Mouse (Mus musculus) erythroblast, embryonic 14.5 days (primary cell): Measurements from ENCODE around the gene Fgfr2.

Experiments
- GATA1 ChIP-seq: IDR thresholded peaks from 2 replicates; pipeline ENCODE4 v1.6.1; 2012; ENCODE audit warnings: low read length, inconsistent platforms, mixed read lengths
- TAL1 ChIP-seq: IDR thresholded peaks from 3 replicates; pipeline ENCODE4 v1.6.1; 2012; ENCODE audit warnings: low read length, inconsistent platforms, mixed read lengths

DNA sequence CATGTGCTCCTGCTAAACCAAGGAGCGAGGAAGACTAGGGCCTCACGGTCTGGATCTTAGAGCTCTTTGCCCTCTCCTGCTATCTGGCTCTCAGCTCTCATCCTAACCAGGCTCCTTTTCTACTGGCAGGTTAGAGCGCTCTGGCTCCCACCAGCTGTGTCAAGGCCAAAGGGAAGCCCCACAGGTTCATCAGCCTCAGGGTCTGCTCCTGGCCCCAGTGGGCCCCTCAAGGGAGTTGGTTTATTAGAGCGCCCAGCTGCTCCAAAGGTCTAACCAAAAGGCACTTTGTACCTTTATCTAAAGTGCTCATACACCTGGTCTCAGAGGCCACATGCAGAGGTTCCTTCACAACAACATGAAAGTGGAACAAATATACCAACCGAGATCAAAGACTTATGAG, 366.8 kb downstream of the Fgfr2 start:
- TF ChIP-seq TAL1 (no peak), GATA1 (no peak)
